Mouse (Mus musculus) midbrain, embryonic 14.5 days (tissue): ENCODE measurements at regions not wholly inside any gene's neighbourhood (a gene's known extent, or its start where the extent isn't known, plus 50 kb on each side); places are given as distances from the start of the nearest gene placed in this dataset.

ENCODE experiments used
- ATAC-seq: fragments of 200-750 bp; cut with Nextera tagmentation; 2 replicates; pipeline ENCODE4 v1.8.0; 2017; ENCODE audit warnings: moderate number of reproducible peaks, moderate library complexity; ENCODE audit not compliant: low FRiP score, low TSS enrichment
- DNase-seq: peaks from one replicate; pipeline ENCODE4 v3.0.0-alpha.2; 2015
- H3K27ac ChIP-seq: fragments of 300-500 bp; sonication (generic); replicated peaks from 2 replicates; pipeline ENCODE4 v1.5.1; 2014; ENCODE audit warnings: mild to moderate bottlenecking, low read depth, low read length, moderate library complexity
- H3K27me3 ChIP-seq: fragments of 300-500 bp; sonication (generic); 2 replicates; pipeline ENCODE4 v1.6.1; 2014; ENCODE audit warnings: low read length, control low read depth, mixed read lengths; ENCODE audit not compliant: control insufficient read depth, insufficient read depth
- H3K36me3 ChIP-seq: fragments of 300-500 bp; sonication (generic); 2 replicates; pipeline ENCODE4 v1.6.1; 2014; ENCODE audit warnings: low read length, control low read depth; ENCODE audit not compliant: control insufficient read depth, insufficient read depth
- H3K4me1 ChIP-seq: fragments of 300-500 bp; sonication (generic); 2 replicates; pipeline ENCODE4 v1.6.1; 2014; ENCODE audit warnings: mild to moderate bottlenecking, antibody characterized with exemption, low read length, control low read depth; ENCODE audit not compliant: control insufficient read depth, insufficient read depth
- H3K4me2 ChIP-seq: fragments of 300-500 bp; sonication (generic); 2 replicates; pipeline ENCODE4 v1.6.1; 2014; ENCODE audit warnings: mild to moderate bottlenecking, low read length, moderate library complexity
- H3K4me3 ChIP-seq: fragments of 300-500 bp; sonication (generic); replicated peaks from 2 replicates; pipeline ENCODE4 v1.5.1; 2014; ENCODE audit warnings: low read depth, low read length
- H3K9ac ChIP-seq: fragments of 300-500 bp; sonication (generic); replicated peaks from 2 replicates; pipeline ENCODE4 v1.6.1; 2014; ENCODE audit warnings: mild to moderate bottlenecking, low read length, moderate library complexity
- H3K9me3 ChIP-seq: fragments of 300-500 bp; sonication (generic); 2 replicates; pipeline ENCODE4 v1.6.1; 2016; ENCODE audit warnings: low read length, control low read depth, mixed read lengths; ENCODE audit not compliant: control insufficient read depth
- WGBS: fragments of 180-500 bp; shearing (Covaris S2); extraction: QIAGEN DNeasy Blood & Tissue Kit; methylation state at CpG from one replicate; pipeline ENCODE4 v1.1.7; 2014; 5-methylcytosine and 5-hydroxymethylcytosine counted together

- no peak for ATAC-seq
- no peaks in the 10 kb centered on the region for H3K4me1 ChIP-seq
- H3K36me3 ChIP-seq: no peaks in the 10 kb centered on the region
- H3K27me3 ChIP-seq: no peaks in the 10 kb centered on the region
- no peaks in the 10 kb centered on the region for H3K9me3 ChIP-seq
- DNase-seq: no peak
- H3K27ac ChIP-seq: no peak overlapping the region
- no peak overlapping the region for H3K4me3 ChIP-seq
- H3K9ac ChIP-seq: no peak overlapping the region
- no peak overlapping the region for H3K4me2 ChIP-seq
Observed at GRCm38 (mm10) chr15:71302541-71302940, 2531.8 kb upstream of the Gm6569 start.

GRCm38 (mm10) chr15:71310230-71310629 lies 2524.1 kb upstream of the Gm6569 start:
- H3K27ac ChIP-seq: no peak overlapping the region
- no peaks in the 10 kb centered on the region for H3K4me1 ChIP-seq
- no peak overlapping the region for H3K4me3 ChIP-seq
- no peak for ATAC-seq
- 67% methylated on average over 3 of the region's 3 CpGs for WGBS
- no peaks in the 10 kb centered on the region for H3K36me3 ChIP-seq
- H3K4me2 ChIP-seq: no peak overlapping the region
- H3K9ac ChIP-seq: no peak overlapping the region
- no peaks in the 10 kb centered on the region for H3K9me3 ChIP-seq
- no peaks in the 10 kb centered on the region for H3K27me3 ChIP-seq
- DNase-seq: no peak

DNA sequence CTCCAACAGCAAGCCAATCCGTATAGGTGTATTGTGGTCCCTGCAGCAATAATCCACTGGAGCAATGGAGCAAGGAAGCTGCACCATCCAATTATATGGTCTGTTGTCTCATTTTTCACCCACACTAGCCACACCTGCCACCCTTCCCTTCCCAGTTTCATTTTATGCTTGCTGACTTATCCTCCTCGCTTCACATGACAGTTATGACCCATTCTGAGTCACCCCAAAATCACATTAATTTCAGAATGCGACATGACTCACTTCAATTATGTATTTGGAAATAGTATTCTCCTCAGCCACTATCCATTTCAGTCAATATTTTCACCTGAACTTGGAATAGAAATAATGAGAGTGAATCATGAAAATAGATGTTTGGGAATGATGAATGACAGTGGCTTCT lies 2507.8 kb upstream of the Gm6569 start:
- Histone ChIP-seq H3K4me1 (no peaks in the 10 kb centered on the region), H3K9ac (no peak overlapping the region), H3K27ac (no peak overlapping the region), H3K9me3 (no peaks in the 10 kb centered on the region), H3K36me3 (no peaks in the 10 kb centered on the region), H3K4me2 (no peak overlapping the region), H3K4me3 (no peak overlapping the region), H3K27me3 (no peaks in the 10 kb centered on the region)
- 70% methylated on average over 3 of the region's 3 CpGs for WGBS
- ATAC-seq (no peak), DNase-seq (no peak)

DNA sequence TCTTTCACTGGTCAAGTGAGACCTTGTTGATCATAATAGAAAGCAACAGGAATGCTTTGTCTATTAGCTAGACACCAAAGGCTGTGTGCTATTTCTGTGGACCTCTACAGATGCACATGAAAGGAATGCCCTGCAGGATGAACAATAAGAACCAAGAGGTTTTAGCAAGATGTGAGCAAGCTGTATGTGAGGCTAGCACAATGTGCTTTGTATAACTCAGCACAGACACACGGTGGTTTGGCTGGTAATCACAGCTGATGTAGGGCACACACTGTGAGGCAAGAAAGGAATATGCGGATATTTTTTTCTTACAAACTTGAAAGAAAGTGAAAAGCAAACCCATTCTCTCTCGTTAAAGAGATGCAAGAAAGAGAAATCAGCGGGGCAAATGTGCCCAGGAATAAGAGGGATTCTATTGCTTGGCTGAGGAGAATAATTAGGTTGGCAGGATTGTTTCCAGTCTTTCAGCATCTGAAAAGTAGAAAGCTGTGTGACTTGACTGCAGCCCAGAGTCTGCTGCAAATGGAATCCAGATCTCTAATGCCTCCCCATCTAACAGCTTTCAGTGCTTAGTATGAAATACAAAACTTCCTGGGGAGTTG lies 2476.1 kb upstream of the Gm6569 start:
- ATAC-seq: no peak
- DNase-seq: peak; percentile 6

DNA sequence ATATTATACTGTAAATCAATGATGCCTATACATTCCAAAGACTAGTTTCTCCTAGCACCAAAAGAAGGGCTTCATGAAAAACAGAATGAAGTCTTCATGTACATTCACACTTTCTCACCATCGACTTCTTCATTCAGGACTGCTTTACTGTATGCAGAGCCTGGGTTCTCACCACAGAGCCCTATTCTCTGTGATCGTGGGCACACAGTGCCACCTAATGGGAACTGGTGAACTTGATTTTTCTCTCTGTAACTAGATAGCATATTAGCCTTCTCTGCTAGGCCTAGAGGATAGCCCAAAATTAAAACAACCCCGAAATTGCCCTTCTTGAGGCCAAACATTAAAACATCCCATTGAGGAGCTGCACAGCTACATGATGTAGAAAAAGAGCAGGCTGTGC lies 2458.6 kb upstream of the Gm6569 start:
- H3K4me2 ChIP-seq: no peak overlapping the region
- H3K9ac ChIP-seq: no peak overlapping the region
- ATAC-seq: no peak
- H3K36me3 ChIP-seq: no peaks in the 10 kb centered on the region
- no peaks in the 10 kb centered on the region for H3K9me3 ChIP-seq
- H3K27ac ChIP-seq: no peak overlapping the region
- no peak overlapping the region for H3K4me3 ChIP-seq
- H3K27me3 ChIP-seq: no peaks in the 10 kb centered on the region
- peak; percentile 87 for DNase-seq
- no peaks in the 10 kb centered on the region for H3K4me1 ChIP-seq
- WGBS: 46% methylated on average over 3 of the region's 3 CpGs

More for the DNA sequence above, 2476.1 kb upstream of the Gm6569 start:
- H3K4me1 ChIP-seq: no peaks in the 10 kb centered on the region
- no peak overlapping the region for H3K4me2 ChIP-seq
- 14% methylated on average over 4 of the region's 4 CpGs for WGBS
- no peak overlapping the region for H3K4me3 ChIP-seq
- no peaks in the 10 kb centered on the region for H3K27me3 ChIP-seq
- H3K9ac ChIP-seq: no peak overlapping the region
- no peak overlapping the region for H3K27ac ChIP-seq
- no peaks in the 10 kb centered on the region for H3K9me3 ChIP-seq
- no peaks in the 10 kb centered on the region for H3K36me3 ChIP-seq
